Mouse (Mus musculus) hindlimb bud, embryonic 11.5 days (tissue): ENCODE data around the gene C130050O18Rik.

Source experiments
- DNase-seq: peaks from one replicate; pipeline ENCODE4 v3.0.0-alpha.2; 2012; ENCODE audit warnings: low read depth, low spot score; ENCODE audit errors: extremely low spot score

Gene C130050O18Rik

DNA sequence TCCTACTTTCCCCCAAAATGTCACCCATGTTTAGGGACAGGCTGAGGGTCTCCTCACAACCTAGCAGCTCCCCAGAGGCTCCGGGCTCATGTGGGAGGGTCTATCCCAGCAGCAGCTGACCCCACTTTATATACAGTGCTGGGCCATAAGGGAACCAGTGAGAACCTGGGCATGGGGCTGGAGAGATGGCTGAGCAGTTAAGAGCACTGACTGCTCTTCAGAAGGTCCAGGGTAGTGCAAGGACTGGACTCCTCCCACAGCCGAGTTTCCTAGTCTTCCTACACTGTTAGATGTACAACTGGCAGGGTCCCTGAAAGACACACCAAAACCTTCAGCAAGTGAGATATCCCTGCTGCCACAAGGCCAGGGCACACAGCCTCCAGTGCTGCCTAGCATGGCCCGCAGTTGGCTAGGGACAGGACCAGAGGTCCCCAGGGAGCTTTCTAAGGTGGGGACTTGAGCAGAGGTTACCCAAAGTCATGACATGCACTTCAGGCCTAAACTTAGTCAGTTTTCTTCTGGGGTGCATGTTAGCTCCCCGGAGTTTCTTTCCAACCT is 7.6 kb upstream of the C130050O18Rik start:
- no peak for DNase-seq

DNA sequence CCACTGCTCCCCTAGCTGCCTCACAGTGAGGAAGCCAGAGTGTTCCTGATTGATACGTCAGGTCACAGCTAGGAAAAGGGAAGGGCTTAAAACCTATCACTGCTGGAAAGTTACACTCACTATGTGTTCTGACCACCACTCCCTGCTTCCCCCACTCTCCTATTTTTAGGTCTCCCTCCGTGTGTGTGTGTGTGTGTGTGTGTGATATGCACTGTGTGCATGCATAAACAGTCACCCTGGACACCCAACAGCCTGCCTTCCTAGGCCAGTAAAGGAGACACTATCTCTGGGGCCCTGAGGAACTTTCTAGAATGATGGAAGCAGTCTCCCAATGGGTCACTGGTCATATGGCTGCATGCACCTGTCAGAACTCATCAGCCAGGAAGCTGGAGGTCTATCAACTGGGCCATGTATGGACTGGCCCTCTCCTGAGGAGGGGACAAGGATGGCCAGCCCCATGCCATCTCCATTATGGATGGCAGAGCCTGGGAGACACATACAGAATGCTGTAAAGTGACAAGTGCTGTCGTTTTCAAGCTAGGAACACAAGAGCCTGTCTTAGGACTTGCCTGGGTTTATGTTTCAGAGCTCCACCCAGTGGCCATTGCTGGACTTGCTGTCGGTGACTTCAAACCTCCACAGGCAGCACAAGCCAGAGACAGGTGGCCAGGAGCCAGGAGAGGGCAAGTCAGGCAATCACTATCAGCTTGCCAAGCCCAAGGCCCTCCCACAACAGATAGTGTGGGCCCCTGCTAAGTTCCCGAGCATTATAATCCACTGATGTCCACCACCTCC is 6.9 kb upstream of the C130050O18Rik start:
- DNase-seq = peak; percentile 57

DNA sequence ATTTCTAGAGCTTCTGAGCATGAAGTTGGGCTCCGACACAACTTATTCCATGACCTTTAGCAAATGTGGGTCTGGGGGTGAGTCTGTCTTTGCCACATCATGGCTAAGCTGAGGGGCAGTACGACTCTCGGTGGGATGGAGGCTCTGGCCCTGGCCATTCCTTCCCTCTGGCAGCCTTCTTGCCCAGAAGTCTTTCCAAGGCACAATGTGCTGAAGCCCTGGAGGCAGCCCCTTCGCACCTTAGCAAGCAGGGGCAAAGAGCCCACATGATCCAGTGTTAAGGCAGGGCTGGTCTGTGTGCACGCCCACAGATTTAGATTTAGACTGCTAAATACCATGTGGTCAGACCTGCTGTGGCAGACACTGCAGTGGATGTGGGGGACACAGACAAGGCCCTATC is 6.3 kb upstream of the C130050O18Rik start:
- DNase-seq = no peak

DNA sequence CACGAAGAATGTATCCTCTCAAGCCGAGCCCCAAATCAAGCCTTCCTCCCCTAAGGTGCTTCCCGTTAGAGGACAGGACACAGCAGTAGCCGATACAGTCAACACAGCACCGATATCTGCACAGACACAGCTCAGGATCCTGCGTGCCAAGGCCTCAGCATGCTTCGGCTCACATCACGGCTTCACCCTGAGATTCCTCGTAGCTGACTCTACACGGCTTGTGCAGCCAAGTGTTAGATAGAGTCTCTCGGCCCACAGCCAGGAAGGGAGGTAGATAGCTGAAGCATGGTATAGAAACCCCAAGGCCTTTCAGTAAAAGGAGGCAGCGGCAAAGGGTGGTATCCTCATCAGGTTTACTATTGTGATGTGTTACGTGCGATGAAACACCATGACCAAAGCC is 5.1 kb upstream of the C130050O18Rik start:
- DNase-seq = no peak

DNA sequence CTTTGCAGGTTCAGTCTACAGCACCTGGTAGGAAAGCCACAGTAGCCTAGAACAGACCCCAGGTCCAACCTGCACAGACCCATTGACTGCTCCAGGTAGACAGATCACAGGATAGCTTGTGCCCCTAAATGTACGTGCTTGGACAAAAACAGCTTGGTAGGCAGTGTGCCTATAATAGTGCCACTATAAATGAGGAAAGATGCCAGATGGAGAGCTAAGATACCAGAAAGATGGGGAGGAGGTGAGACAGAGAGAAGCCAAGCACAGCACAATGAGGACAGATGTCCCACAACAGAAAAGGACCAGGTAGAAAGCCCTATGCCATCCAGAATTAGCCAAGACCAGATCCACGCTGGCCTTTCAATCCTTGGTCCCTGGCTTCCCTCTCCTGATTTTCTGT is 3.0 kb upstream of the C130050O18Rik start:
- DNase-seq = no peak

DNA sequence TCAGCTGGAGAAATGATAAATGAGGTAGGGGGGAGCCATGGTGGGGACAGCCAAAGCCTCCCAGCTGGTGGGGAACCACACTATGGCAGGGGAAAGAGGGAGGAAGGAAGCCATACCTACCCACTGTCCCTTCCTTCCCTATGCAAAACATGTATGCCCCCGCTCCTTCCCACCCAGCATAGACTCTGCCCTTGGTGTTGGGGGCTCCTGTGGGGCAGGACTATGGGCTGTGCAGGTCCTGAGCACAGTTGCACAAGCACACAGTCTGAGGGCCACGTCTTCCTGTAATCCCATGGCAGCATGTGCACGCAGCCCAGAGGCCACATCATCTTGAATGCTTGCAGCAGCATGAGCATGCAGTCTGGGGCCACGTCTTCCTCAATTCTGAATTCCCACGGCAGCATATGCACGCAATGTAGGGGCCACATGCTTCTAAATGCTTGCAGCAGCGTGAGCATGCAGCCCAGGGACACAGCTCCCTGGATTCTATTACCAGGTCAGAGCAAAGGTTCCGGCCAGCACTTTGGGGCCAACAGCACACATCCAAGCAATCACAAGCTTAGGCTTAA is 1.3 kb upstream of the C130050O18Rik start:
- no peak for DNase-seq

DNA sequence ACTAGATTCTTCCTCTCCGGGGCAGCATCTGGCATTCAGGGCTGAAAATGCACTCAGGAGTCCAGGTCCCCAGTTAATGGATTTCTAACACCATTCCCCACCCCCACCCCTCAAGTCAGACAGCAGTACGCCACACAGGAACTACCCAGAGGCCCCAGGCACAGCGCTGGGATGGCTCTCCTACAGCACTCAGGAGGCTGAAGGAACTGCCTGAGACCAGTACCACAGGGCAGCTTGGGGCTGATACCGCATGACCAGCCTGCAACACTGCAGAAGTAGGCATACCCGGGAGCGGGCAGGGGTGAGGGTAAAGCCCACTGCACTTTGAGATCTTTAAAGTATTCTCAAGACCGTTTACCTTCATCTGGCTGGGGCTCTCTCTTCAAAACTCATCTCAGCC is 398 bp downstream of the C130050O18Rik start:
- DNase-seq = no peak

DNA sequence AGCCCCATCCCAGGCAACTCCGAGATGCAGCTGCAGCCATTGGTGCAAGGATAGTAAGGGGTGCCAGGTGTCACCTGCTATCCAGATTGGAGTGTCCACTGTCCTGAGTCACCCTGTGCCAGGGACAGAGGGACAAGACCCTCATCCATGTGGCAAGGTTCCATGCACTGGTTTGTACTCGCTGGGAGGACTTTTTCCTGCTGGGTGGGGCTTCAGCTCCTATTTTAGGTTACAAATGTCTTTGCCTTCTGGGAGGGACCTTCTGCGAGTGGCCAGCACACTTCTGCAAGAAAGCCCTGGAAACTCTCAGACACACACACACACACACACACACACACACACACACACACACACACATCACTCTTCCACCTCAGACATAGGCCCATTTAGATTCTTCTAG is 873 bp downstream of the C130050O18Rik start:
- no peak for DNase-seq

DNA sequence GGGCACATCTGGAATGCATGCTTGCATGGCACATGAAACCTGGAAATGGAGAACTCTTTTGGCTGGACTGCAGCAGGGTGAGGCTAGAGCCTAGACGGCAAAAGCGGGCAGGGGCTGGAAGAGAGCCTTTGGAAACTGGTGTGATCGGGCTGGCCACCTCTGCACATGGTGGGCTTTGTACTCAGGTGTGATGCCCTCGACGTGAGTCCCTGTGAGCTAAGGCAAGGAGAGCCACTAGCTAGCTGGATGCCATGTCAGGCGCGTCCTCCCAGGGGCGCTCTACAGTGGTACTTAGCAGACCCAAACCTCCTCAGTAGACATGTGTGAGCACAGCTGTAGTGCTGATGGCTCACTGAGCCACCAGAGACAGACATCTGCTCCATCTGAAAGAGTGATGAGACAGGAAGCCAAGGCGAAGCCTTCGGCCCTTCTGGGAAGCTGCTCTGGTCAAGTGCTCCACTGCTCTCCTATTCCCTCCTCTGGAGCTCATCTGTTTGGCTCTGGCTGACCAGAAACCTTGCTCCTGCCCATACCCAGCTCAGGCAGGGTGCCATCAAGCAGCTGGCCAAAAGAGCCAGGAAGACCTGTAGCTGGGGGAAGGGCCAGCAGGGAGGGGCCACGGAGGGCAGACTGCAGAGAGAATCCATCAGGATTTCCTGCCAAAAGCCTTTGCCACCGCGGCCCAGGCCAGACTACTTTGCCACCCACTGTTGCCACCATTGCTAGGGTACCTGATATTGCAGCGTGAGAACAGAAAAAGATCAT is 2.2 kb downstream of the C130050O18Rik start:
- no peak for DNase-seq

DNA sequence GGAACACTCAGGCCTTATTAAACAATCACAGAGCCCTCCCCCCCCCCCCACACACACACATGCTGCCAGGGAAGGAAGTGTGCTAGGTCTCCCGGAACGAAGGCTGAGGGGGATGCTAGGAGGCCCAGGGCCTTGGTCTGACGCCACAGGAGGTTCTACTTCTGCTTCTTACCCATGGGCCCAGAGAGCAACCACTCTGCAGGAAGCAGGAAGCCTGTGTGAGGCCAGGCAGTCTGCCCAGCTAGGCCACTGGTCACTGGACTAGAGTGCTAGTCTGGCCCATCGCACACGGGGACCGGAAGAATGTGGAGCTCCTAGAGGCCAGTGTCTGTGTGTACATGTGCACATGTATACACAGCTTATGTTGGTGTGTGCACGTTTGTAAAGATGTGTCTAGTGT is 3.4 kb downstream of the C130050O18Rik start:
- DNase-seq = no peak

DNA sequence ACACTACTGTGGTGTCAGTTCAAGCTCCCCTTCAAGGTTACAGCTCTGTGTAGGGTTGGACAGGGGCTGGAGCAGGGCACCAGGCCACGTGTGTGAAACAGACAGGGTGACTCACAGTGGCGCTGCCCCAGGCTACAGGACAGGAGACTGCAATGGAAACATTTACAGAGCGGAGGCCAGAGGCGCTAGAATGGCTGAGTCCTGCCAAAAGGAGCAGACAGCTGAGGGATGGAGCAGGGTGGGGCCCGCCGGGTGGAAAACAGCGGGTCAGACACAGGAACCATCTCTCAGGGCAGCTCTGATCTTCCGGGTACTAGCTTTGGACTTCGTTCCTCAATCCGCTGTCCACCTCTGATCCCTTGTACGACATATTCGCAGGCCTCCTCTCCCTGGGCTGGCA is 4.3 kb downstream of the C130050O18Rik start:
- DNase-seq = no peak

DNA sequence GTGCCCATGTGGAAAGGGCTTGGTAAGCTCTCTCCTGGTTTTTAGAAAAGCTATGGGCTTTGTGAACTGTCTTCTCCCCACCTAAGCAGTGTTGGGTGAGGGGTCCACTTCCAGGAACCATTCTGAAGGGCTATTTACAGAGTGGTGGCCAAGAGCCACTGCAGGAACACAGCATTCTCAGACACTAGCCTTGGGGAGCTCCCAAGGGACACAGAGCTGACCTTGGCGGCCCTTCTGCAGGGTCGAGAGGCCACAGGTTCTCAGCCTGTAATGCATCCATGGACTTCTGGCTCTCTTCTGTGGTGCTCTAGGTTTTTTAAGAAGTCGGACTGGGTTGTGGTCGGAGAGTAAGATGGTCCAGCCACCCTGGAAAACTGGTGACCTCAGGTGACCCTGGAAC is 5.0 kb downstream of the C130050O18Rik start:
- no peak for DNase-seq

DNA sequence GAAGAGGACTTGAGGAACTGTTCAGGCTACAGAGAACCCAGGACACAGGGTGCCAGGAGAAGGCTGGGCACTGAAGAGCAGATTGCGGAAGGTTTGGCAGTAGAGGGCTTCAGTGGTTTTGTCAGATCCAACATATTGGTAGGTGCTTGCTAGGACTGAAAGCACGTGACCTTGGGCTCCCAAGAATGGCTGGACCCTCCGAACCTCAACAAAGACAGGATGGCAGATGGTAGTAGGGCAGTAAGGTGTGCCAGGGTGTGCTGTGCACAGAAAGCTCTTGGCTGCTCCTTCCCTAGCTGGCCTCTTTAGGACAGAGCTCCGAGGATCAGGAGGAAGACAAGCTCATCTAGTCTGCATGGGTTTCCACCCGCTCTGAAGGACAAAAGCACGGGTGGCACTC is 6.0 kb downstream of the C130050O18Rik start:
- no peak for DNase-seq

DNA sequence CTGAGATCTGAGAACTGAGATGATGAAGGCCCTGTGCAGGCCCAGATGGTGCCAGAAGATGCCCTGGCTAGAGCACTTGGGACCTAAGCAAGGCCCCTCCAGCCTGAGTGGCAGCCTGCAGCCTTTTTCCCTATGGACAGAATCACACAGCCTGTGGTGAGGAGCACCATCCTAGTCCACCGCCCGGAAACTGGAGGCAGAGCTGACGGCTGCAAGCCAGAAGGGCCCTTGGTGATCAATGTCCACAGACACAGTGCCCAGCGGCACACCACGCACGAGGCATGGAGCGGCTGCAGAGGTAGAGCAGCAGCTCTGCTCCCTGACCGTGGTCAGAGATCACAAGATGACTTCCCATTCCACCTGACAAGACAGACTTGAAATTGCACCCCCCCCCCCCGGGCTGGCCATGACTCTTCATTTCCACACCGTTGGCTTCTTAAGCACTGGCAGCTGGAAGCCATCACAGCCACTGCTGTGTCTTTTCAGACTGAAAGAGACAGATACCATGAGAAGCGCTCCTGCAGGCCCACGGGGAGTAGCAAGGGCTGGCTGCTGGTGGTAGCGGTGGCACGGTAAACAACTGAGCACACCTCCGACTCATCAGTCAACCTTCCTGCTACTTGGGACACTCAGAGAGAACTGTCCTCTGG is 6.7 kb downstream of the C130050O18Rik start:
- DNase-seq = no peak

DNA sequence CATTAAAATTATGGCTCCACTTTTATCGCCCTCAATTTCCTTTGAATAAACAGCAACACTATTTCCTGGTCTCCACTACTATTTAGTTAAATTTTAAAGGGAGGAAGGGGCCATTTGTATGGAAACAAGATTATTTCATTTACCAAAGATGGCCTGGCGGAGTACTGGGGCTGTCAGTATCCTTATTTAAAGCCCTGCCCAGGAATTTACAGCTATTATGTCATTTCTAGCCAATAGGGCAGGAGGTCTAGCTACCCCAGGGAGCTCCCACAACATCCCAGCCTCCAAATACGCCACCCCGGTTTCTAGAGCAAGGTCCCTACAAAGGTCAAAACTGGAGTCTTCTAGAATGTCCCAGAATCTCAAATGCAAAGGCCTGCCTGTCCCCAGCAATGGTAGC is 8.5 kb downstream of the C130050O18Rik start:
- no peak for DNase-seq

DNA sequence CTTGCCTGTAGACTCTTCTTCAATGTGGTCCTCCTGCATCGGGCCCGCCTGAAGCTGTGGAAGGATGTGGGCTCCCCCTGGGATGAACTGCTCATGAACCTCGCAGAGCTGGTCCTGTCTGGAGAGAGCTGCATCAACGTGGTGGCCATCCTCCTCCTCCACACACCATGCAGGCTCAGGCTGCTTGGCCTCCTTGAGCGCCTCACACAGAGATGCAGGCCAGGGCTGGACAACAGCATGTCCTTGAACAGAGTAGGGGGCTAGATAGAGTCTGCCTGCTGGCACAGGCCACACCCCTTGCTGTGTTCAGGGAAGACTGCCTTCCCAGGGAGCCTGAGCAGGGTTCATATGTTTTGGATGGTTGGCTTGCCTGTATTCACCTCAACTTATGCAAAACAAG is 9.9 kb downstream of the C130050O18Rik start:
- DNase-seq = no peak

DNA sequence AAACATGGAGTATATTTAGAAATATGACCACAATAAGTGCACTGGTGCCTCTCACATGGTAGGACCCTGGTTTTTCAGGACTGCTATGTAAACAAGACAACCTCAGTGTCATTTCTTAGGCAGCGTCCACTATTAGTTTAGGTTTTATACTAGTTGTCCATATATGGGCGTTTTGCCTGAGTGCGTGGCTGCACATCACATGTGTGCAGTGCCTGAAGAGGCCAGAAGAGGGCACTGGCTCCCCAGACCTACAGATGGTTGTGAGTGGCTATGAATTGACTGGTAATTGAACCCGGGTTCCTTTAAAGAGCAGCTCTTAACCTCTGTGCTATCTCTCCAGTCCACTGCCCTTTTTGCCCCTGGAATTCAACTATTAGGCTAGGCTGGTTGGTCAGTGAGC is 11.9 kb downstream of the C130050O18Rik start:
- DNase-seq = no peak

DNA sequence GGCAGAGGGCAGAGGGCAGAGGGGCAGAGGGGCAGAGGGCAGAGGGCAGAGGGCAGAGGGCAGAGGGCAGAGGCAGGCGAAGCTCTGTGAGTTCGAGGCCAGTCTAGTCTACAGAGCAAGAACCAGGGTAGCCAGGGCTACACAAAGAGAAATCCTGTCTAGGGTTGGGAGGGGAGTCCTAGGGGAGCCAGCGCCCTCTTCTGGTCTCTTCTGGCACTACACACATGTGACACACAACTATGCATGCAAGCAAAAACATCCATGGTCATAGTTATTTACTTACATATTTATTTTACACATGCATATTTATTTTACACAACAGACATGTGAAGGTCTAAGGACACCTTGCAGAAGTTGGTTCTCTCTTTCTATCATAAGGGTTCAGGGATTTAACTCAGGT is 12.4 kb downstream of the C130050O18Rik start:
- DNase-seq = no peak

DNA sequence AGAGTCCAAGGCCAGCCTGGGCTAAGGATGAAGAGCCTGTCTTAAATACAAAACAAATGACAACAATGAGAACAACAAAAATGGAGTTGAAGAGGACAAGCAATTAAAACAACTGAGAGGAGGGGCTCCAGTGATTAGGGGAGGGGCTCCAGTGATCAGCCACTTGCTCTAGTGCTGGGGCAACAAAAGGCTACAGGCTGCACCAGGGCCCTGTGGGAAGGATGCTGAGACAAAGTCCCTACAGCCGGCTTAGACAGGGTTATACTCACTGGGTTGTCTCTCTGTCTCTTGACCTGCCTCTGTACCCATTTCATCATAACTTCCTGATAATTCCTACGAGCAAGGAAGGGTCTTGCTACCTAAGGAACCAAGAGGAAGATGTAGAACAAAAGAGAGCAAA is 13.0 kb downstream of the C130050O18Rik start:
- DNase-seq = no peak

DNA sequence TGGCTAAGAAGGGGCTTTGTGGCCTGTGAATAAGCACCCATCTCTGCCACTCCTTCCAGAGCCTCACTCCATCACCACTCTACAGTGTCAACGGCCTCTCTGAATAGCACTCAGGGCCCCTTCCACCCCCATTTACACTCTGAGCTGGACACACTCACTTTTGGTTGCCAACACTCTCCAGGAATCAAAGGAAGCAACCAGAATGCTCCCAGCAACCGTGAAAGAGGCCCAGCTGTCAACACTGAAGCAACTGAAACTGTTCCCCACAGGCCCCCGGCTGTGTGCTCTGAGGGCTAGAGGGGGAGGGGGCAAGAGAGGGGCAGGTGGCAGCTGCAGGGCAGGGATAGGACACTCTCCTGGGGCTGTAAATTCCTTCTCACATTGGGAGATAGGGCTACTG is 13.6 kb downstream of the C130050O18Rik start:
- no peak for DNase-seq
